ENCODE assay signal across 23 mouse cellular contexts in genomic region chr13:95306596-95306995, GRCm38 (mm10). TPM values are rescaled to one million over a fixed set of nuclear protein-coding genes. Genes with fewer than 3 reads are reported as not detected.
DNase-seq lines count a peak whose midpoint lies in the region; ATAC-seq and TF ChIP-seq lines count a peak whose summit lies in the region.
"Had no signal": no experiment of that assay in that cellular context is flagged by ENCODE, and none has a peak within 500 bp of the region (broad histone marks: within the 10 kb centered on the region; RNA-seq: fewer than 3 reads in every experiment).

No protein-coding gene starts in this region.

- H3K4me3 ChIP-seq in heart, embryonic 13.5 days: no peak overlapping the region
- H3K4me3 ChIP-seq in kidney, embryonic 15.5 days (replicated peaks): no peak overlapping the region
- H3K4me3 ChIP-seq in stomach, embryonic 15.5 days (replicated peaks): no peak overlapping the region
- H3K4me3 ChIP-seq in stomach, postnatal 0 days (ENCODE audit: low read depth, low read length): no peak overlapping the region
- H3K4me3 ChIP-seq: embryonic facial prominence, embryonic 12.5 days; erythroblast, embryonic 14.5 days; forebrain, embryonic 12.5 days; heart, adult 2 months; hindbrain, embryonic 13.5 days; layer of hippocampus, adult 2 months; myocyte had no signal

- 0 out of 2 replicates have a peak overlapping the region, but pooled peaks have one; percentile 3 for H3K9ac ChIP-seq in heart, embryonic 13.5 days
- no peak overlapping the region for H3K9ac ChIP-seq in kidney, embryonic 15.5 days
- H3K9ac ChIP-seq in stomach, embryonic 15.5 days: no peak overlapping the region
- no peak overlapping the region for H3K9ac ChIP-seq in stomach, postnatal 0 days (ENCODE audit: low read length)
- H3K9ac ChIP-seq: embryonic facial prominence, embryonic 12.5 days; forebrain, embryonic 12.5 days; hindbrain, embryonic 13.5 days had no signal

- TF ChIP-seq CTCF in stomach, postnatal 0 days (IDR thresholded peaks at IDR 0.05; ENCODE audit: low read depth): no peak

- no peak for ATAC-seq in heart, embryonic 13.5 days (ENCODE audit: extremely low read depth, insufficient number of reproducible peaks, low FRiP score, low TSS enrichment)
- peak; percentile 74; the same call in 1 of the 2 replicates for ATAC-seq in kidney, embryonic 15.5 days (replicated peaks; ENCODE audit: low FRiP score)
- ATAC-seq in stomach, embryonic 15.5 days (ENCODE audit: insufficient read depth, low FRiP score, low read depth): peak; percentile 22; the same call in 1 of the 2 replicates
- no peak for ATAC-seq in stomach, postnatal 0 days (ENCODE audit: low FRiP score, low TSS enrichment)
- ATAC-seq: activated CD4-positive, CD25-positive, alpha-beta regulatory T cell, adult 4 months; midbrain, embryonic 16.5 days had no signal

- no peak for DNase-seq in heart, postnatal 10 days
- no peak for DNase-seq in kidney, postnatal 4 days
- DNase-seq in stomach, postnatal 0 days (ENCODE audit: low spot score): no peak
- no peak for DNase-seq in urinary bladder, postnatal 14 days (ENCODE audit: low spot score)
- no peak for DNase-seq in spleen, adult 12 weeks (ENCODE audit: low spot score)
- DNase-seq: adrenal gland, postnatal 10 days; cerebellum, adult 2 months; cerebellum, postnatal 25 days; gastrocnemius, postnatal 36 days; heart, adult 2 months; heart, postnatal 36 days; lung, postnatal 4 days had no signal

- no peaks in the 10 kb centered on the region for H3K36me3 ChIP-seq in heart, embryonic 13.5 days
- H3K36me3 ChIP-seq in kidney, embryonic 15.5 days: no peaks in the 10 kb centered on the region
- H3K36me3 ChIP-seq in stomach, embryonic 15.5 days: no peaks in the 10 kb centered on the region
- H3K36me3 ChIP-seq in stomach, postnatal 0 days (ENCODE audit: control insufficient read depth, insufficient read depth, low read length): no peaks in the 10 kb centered on the region
- H3K36me3 ChIP-seq: embryonic facial prominence, embryonic 12.5 days; forebrain, embryonic 12.5 days; hindbrain, embryonic 13.5 days had no signal

- no peak overlapping the region for H3K4me2 ChIP-seq in heart, embryonic 13.5 days
- 0 out of 2 replicates have a peak overlapping the region, but pooled peaks have one; percentile 38 for H3K4me2 ChIP-seq in kidney, embryonic 15.5 days
- no peak overlapping the region for H3K4me2 ChIP-seq in stomach, embryonic 15.5 days
- no peak overlapping the region for H3K4me2 ChIP-seq in stomach, postnatal 0 days (replicated peaks; ENCODE audit: low read depth)
- H3K4me2 ChIP-seq: embryonic facial prominence, embryonic 12.5 days; forebrain, embryonic 12.5 days; hindbrain, embryonic 13.5 days had no signal

- TF ChIP-seq EP300 in stomach, postnatal 0 days (optimal IDR thresholded peaks at IDR 0.05): no peak

- no peak overlapping the region for H3K27ac ChIP-seq in heart, embryonic 13.5 days (replicated peaks)
- H3K27ac ChIP-seq in kidney, embryonic 15.5 days: peak overlapping the region; percentile 69
- H3K27ac ChIP-seq in stomach, embryonic 15.5 days: no peak overlapping the region
- H3K27ac ChIP-seq in stomach, postnatal 0 days (replicated peaks): no peak overlapping the region
- H3K27ac ChIP-seq: embryonic facial prominence, embryonic 12.5 days; forebrain, embryonic 12.5 days; heart, adult 2 months; hindbrain, embryonic 13.5 days; layer of hippocampus, adult 2 months had no signal

- WGBS in heart, embryonic 13.5 days: 56% methylated on average over 4 of the region's 4 CpGs
- 36% methylated on average over 4 of the region's 4 CpGs for WGBS in kidney, embryonic 15.5 days
- 64% methylated on average over 4 of the region's 4 CpGs for WGBS in stomach, embryonic 15.5 days
- 66% methylated on average over 4 of the region's 4 CpGs for WGBS in stomach, postnatal 0 days

- intact Hi-C loops in heart, postnatal 10 days (cut with DNase I): no loop called here

- no peaks in the 10 kb centered on the region for H3K27me3 ChIP-seq in heart, embryonic 13.5 days (replicated peaks)
- no peaks in the 10 kb centered on the region for H3K27me3 ChIP-seq in kidney, embryonic 15.5 days
- H3K27me3 ChIP-seq in stomach, embryonic 15.5 days (replicated peaks): no peaks in the 10 kb centered on the region
- H3K27me3 ChIP-seq in stomach, postnatal 0 days (ENCODE audit: control insufficient read depth, insufficient read depth, low read length): no peaks in the 10 kb centered on the region
- H3K27me3 ChIP-seq: embryonic facial prominence, embryonic 12.5 days; forebrain, embryonic 12.5 days; hindbrain, embryonic 13.5 days had no signal

- peaks cover 8% of the 10 kb centered on the region for H3K4me1 ChIP-seq in heart, embryonic 13.5 days
- H3K4me1 ChIP-seq in kidney, embryonic 15.5 days: peaks cover 12% of the 10 kb centered on the region
- H3K4me1 ChIP-seq in stomach, embryonic 15.5 days: no peaks in the 10 kb centered on the region
- no peaks in the 10 kb centered on the region for H3K4me1 ChIP-seq in stomach, postnatal 0 days (replicated peaks; ENCODE audit: control insufficient read depth, insufficient read depth)
- H3K4me1 ChIP-seq: embryonic facial prominence, embryonic 12.5 days; forebrain, embryonic 12.5 days; hindbrain, embryonic 13.5 days had no signal

- no peaks in the 10 kb centered on the region for H3K9me3 ChIP-seq in heart, embryonic 13.5 days
- H3K9me3 ChIP-seq in kidney, embryonic 15.5 days (replicated peaks): no peaks in the 10 kb centered on the region
- H3K9me3 ChIP-seq in stomach, embryonic 15.5 days: no peaks in the 10 kb centered on the region
- no peaks in the 10 kb centered on the region for H3K9me3 ChIP-seq in stomach, postnatal 0 days (ENCODE audit: control insufficient read depth, low read length)
- H3K9me3 ChIP-seq: embryonic facial prominence, embryonic 12.5 days; forebrain, embryonic 12.5 days; hindbrain, embryonic 13.5 days had no signal

RNA-seq across cellular contexts. Expression of gene Zbed3, which starts 16.8 kb away (rescaled TPM):
- 53.4 and 55.7 TPM in 2 replicates for polyA plus RNA-seq in heart, embryonic 13.5 days (2015; fragmentation: Nextera tagmentation; extraction: Ambion mirVana)
- total RNA-seq in heart, postnatal 10 days (2021): 10 to 100 TPM; 29.2 to 30.0 TPM
- 77.8 and 84.1 TPM in 2 replicates for polyA plus RNA-seq in kidney, embryonic 15.5 days (2015; fragmentation: Nextera tagmentation; extraction: Ambion mirVana)
- 51.3 and 60.1 TPM in 2 replicates for polyA plus RNA-seq in stomach, embryonic 15.5 days (2015; fragmentation: Nextera tagmentation; extraction: Ambion mirVana)
- polyA plus RNA-seq in stomach, postnatal 0 days (2015; fragmentation: Nextera tagmentation; extraction: Ambion mirVana): 24.9 and 25.4 TPM in 2 replicates

RNA-seq across cellular contexts. Expression of gene Pde8b, which starts 56.5 kb away (rescaled TPM):
- 0.55 and 0.79 TPM in 2 replicates for polyA plus RNA-seq in heart, embryonic 13.5 days (2015; fragmentation: Nextera tagmentation; extraction: Ambion mirVana)
- total RNA-seq in heart, postnatal 10 days (2021): 1 to 10 TPM; 6.5 to 7.9 TPM
- polyA plus RNA-seq in kidney, embryonic 15.5 days (2015; fragmentation: Nextera tagmentation; extraction: Ambion mirVana): 10.2 and 11.7 TPM in 2 replicates
- 7.4 and 9.2 TPM in 2 replicates for polyA plus RNA-seq in stomach, embryonic 15.5 days (2015; fragmentation: Nextera tagmentation; extraction: Ambion mirVana)
- polyA plus RNA-seq in stomach, postnatal 0 days (2015; fragmentation: Nextera tagmentation; extraction: Ambion mirVana): 2.5 and 3.8 TPM in 2 replicates

Comparison
In these comparisons a context has a peak if more than half of its experiments do, and no peak if none do; other contexts are left out.
1. ATAC-seq: peak in kidney, embryonic 15.5 days (single experiment) and stomach, embryonic 15.5 days (single experiment); none in heart, embryonic 13.5 days (single experiment) and stomach, postnatal 0 days (single experiment).